Mouse (Mus musculus): ENCODE results near the gene Apobec1. TPM values are rescaled to one million over a fixed set of nuclear protein-coding genes. Genes with fewer than 3 reads are reported as not detected.

Gene Apobec1
- total and polyA plus RNA-seq, 3 experiments = 4.5 to 5.8 TPM; not detected in 1

DNA sequence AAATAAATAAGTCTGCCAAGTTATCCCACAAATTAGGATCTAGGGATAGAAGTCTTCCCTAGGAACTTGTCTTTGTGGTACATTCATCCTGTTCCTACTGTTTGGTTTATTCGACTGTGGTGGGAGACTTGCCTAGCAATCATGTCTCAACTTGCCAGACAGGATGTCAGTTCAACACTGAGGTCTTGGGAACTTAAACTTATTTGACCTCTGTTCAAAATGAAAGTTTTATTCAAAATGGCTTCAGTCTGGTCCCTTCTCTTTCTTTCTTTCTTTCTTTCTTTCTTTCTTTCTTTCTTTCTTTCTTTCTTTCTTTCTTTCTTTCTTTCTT lies 713 bp upstream of the Apobec1 start:
- peaks cover 5 to 13% of the 10 kb centered on the region in 2 experiments for H3K4me1 ChIP-seq (ENCODE audit: control insufficient read depth in 1 of 2, insufficient read depth in 2 of 2, low read length in 2 of 2)
- no peak for DNase-seq (ENCODE audit: low read depth, low spot score)
- no peaks in the 10 kb centered on the region for H3K27me3 ChIP-seq (ENCODE audit: control insufficient read depth in 1 of 2, insufficient read depth in 2 of 2, low read length in 2 of 2)
- H3K36me3 ChIP-seq (ENCODE audit: control insufficient read depth in 1 of 2, insufficient read depth in 2 of 2, low read length in 2 of 2) = peaks cover 0 to 17% of the 10 kb centered on the region in 2 experiments; a peak in 3 of 4 replicates
- H3K79me2 ChIP-seq (ENCODE audit: control insufficient read depth, insufficient read depth, low read length, poor library complexity) = peaks cover 12% of the 10 kb centered on the region
- H3K27ac ChIP-seq (ENCODE audit: control insufficient read depth, low read depth, low read length) = peak overlapping the region; percentile 87
- no peak for TF ChIP-seq MAFK (IDR thresholded peaks at IDR 0.05; ENCODE audit: borderline replicate concordance, low read depth, low read length)
- H3K4me3 ChIP-seq (ENCODE audit: control insufficient read depth in 1 of 2, insufficient read depth in 1 of 2, low read depth in 2 of 2, low read length in 2 of 2) = peak overlapping the region; percentile 70 to 94; a peak in 3 of 4 replicates
- peak overlapping the region; percentile 86 for H3K9ac ChIP-seq (ENCODE audit: control insufficient read depth, low read depth, low read length, poor library complexity, severe bottlenecking)
- H3K9me3 ChIP-seq (replicated peaks; ENCODE audit: insufficient read depth, low read length) = no peaks in the 10 kb centered on the region

DNA sequence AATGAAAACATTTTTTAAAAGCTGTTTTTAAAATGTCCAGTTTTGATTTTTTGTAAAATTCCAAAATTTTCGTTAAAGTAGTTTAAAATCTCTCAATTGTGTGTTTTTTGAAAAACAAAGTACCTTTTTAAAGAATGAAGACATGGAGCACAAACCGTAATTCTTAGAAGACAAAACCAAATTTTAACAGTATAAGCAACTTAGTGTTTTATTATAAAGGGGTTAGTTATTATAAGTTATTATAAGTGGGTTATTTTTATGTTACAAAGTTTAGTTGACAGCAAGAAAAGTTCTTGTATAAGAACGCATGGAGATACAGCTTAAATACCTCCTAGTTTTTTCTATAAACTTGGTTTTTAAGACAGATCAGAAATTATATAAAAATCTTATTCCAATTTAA lies 629 bp downstream of the Apobec1 start:
- peak overlapping the region; percentile 86 for H3K9ac ChIP-seq (ENCODE audit: control insufficient read depth, low read depth, low read length, poor library complexity, severe bottlenecking)
- no peak for TF ChIP-seq CHD2 (IDR thresholded peaks at IDR 0.05; ENCODE audit: low read length)
- TF ChIP-seq CHD1 (IDR thresholded peaks at IDR 0.05; ENCODE audit: low read depth, low read length) = peak; percentile 92; the same call in 1 of the 2 replicates
- peaks cover 5 to 9% of the 10 kb centered on the region in 2 experiments for H3K4me1 ChIP-seq (ENCODE audit: control insufficient read depth in 1 of 2, insufficient read depth in 2 of 2, low read length in 2 of 2)
- peaks cover 2% of the 10 kb centered on the region for H3K79me2 ChIP-seq (ENCODE audit: control insufficient read depth, insufficient read depth, low read length, poor library complexity)
- DNase-seq (ENCODE audit: low read depth, low spot score) = no peak
- H3K4me3 ChIP-seq (ENCODE audit: control insufficient read depth in 1 of 2, insufficient read depth in 1 of 2, low read depth in 2 of 2, low read length in 2 of 2) = peak overlapping the region; percentile 70 to 94
- H3K27ac ChIP-seq (ENCODE audit: control insufficient read depth, low read depth, low read length) = peak overlapping the region; percentile 87
- peaks cover 0 to 10% of the 10 kb centered on the region in 2 experiments for H3K36me3 ChIP-seq (ENCODE audit: control insufficient read depth in 1 of 2, insufficient read depth in 2 of 2, low read length in 2 of 2)
- H3K9me3 ChIP-seq (replicated peaks; ENCODE audit: insufficient read depth, low read length) = no peaks in the 10 kb centered on the region
- H3K27me3 ChIP-seq (ENCODE audit: control insufficient read depth in 1 of 2, insufficient read depth in 2 of 2, low read length in 2 of 2) = no peaks in the 10 kb centered on the region

DNA sequence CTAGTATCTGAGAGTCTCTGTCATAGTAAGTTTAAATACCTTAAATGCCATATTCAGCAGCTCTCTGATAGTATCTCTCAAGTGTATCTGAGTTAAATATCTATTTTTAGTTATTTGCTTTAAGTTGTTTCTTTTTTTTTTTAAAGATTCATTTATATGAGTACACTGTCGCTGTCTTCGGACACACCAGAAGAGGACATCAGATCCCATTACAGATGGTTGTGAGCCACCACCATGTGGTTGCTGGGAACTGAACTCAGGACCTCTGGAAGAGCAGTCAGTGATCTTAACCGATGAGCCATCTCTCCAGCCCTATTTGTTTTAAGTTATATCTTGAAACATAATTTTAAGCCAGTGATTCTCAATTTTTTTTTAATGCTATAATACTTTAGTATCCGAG lies 1.2 kb downstream of the Apobec1 start:
- H3K9me3 ChIP-seq (replicated peaks; ENCODE audit: insufficient read depth, low read length) = no peaks in the 10 kb centered on the region
- H3K27ac ChIP-seq (ENCODE audit: control insufficient read depth, low read depth, low read length) = no peak overlapping the region
- H3K36me3 ChIP-seq (ENCODE audit: control insufficient read depth in 1 of 2, insufficient read depth in 2 of 2, low read length in 2 of 2) = peaks cover 0 to 10% of the 10 kb centered on the region in 2 experiments
- H3K9ac ChIP-seq (ENCODE audit: control insufficient read depth, low read depth, low read length, poor library complexity, severe bottlenecking) = no peak overlapping the region
- peak overlapping the region in 1 of 2 experiments; percentile 94; a peak in 2 of 4 replicates for H3K4me3 ChIP-seq (ENCODE audit: control insufficient read depth in 1 of 2, insufficient read depth in 1 of 2, low read depth in 2 of 2, low read length in 2 of 2)
- TF ChIP-seq EP300 (IDR thresholded peaks at IDR 0.05; ENCODE audit: low read depth in 1 of 2, low read length in 2 of 2) = no peak
- H3K79me2 ChIP-seq (ENCODE audit: control insufficient read depth, insufficient read depth, low read length, poor library complexity) = no peaks in the 10 kb centered on the region; the same call in 1 of the 2 replicates
- H3K4me1 ChIP-seq (ENCODE audit: control insufficient read depth in 1 of 2, insufficient read depth in 2 of 2, low read length in 2 of 2) = peaks cover 8 to 9% of the 10 kb centered on the region in 2 experiments
- no peaks in the 10 kb centered on the region for H3K27me3 ChIP-seq (ENCODE audit: control insufficient read depth in 1 of 2, insufficient read depth in 2 of 2, low read length in 2 of 2)
- DNase-seq (ENCODE audit: low read depth, low spot score) = no peak

DNA sequence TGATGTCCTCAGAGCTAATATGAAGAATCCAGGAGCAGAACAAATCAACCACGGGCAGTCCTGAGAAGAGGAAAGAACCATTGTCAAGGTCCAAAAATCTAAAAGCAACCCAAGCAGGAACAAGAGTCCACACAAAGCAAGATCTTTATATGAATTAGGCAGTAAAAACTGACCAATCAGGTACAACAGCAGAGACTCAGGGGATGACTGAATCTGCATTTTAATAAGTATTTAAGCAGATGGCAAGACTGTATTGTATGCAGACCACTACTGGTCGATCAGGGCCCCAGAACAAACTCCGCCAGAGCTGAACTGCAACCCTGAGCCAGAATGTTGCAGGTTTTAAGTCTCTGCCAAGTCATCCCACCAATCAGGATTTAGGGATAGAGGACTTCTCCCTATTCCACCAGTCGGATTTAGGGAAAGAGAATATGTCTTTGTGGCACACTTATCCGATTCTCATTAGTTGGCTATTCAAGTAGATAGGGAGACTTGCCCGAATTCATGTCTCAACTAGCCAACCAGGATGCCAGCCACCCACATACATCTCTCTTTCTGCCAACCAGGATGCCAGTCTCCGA lies 2.1 kb downstream of the Apobec1 start:
- Histone ChIP-seq H3K9ac (ENCODE audit: control insufficient read depth, low read depth, low read length, poor library complexity, severe bottlenecking) (no peak overlapping the region), H3K27me3 (ENCODE audit: control insufficient read depth in 1 of 2, insufficient read depth in 2 of 2, low read length in 2 of 2) (no peaks in the 10 kb centered on the region), H3K36me3 (ENCODE audit: control insufficient read depth in 1 of 2, insufficient read depth in 2 of 2, low read length in 2 of 2) (peaks cover 2 to 10% of the 10 kb centered on the region in 2 experiments; a peak in 3 of 4 replicates), H3K4me3 (ENCODE audit: control insufficient read depth in 1 of 2, insufficient read depth in 1 of 2, low read depth in 2 of 2, low read length in 2 of 2) (no peak overlapping the region), H3K4me1 (ENCODE audit: control insufficient read depth in 1 of 2, insufficient read depth in 2 of 2, low read length in 2 of 2) (peaks cover 8 to 9% of the 10 kb centered on the region in 2 experiments), H3K79me2 (ENCODE audit: control insufficient read depth, insufficient read depth, low read length, poor library complexity) (no peaks in the 10 kb centered on the region; the same call in 1 of the 2 replicates), H3K9me3 (replicated peaks; ENCODE audit: insufficient read depth, low read length) (no peaks in the 10 kb centered on the region), H3K27ac (ENCODE audit: control insufficient read depth, low read depth, low read length) (no peak overlapping the region)
- no peak for TF ChIP-seq MYB (IDR thresholded peaks at IDR 0.05; ENCODE audit: low read depth, low read length)
- no peak for TF ChIP-seq USF2 (IDR thresholded peaks at IDR 0.05; ENCODE audit: borderline replicate concordance in 1 of 2, insufficient read depth in 1 of 2, low read depth in 1 of 2, low read length in 2 of 2)
- no peak for TF ChIP-seq UBTF (IDR thresholded peaks at IDR 0.05; ENCODE audit: borderline replicate concordance, insufficient read depth, low read depth, low read length)
- TF ChIP-seq ZNF384 (IDR thresholded peaks at IDR 0.05; ENCODE audit: low read depth, low read length) = no peak
- TF ChIP-seq ZC3H11A (IDR thresholded peaks at IDR 0.05; ENCODE audit: low read depth, low read length) = no peak
- no peak for TF ChIP-seq GATA1 (IDR thresholded peaks at IDR 0.05; ENCODE audit: low read depth, low read length)
- no peak for TF ChIP-seq E2F4 (IDR thresholded peaks at IDR 0.05; ENCODE audit: borderline replicate concordance, low read depth, low read length)
- TF ChIP-seq NRF1 (IDR thresholded peaks at IDR 0.05; ENCODE audit: insufficient read depth, low read depth, low read length, poor library complexity, severe bottlenecking) = no peak
- TF ChIP-seq TCF12 (IDR thresholded peaks at IDR 0.05; ENCODE audit: low read depth, low read length) = no peak
- no peak for TF ChIP-seq CHD2 (IDR thresholded peaks at IDR 0.05; ENCODE audit: low read length)
- DNase-seq (ENCODE audit: low read depth, low spot score) = no peak

Measured in MEL (cell line).